Mouse (Mus musculus): ENCODE results near the gene Wnk4. TPM values are rescaled to one million over a fixed set of nuclear protein-coding genes. Genes with fewer than 3 reads are reported as not detected.

Gene Wnk4
- 1 to 10 TPM in 1 of 2 experiments, under 1 TPM in 1; 0.35 to 1.4 TPM for total RNA-seq (2021)
- long read RNA-seq, experiment 1: 0 reads
- long read RNA-seq, experiment 2, partial matches to known transcripts: 1 of 1 reads
- long read RNA-seq, experiment 2, other reads (novel, unspliced or antisense): 0 of 1 reads

GRCm38 (mm10) chr11:101259948-101260825 lies at the start of gene Wnk4:
Gene Wnk4, plus strand, starts transcription at chr11:101260567.
- peak; percentile 53 for DNase-seq

GRCm38 (mm10) chr11:101211970-101212369 lies 48.4 kb upstream of the Wnk4 start:
- no peak for DNase-seq

- no peak for DNase-seq
These were observed 43.4 kb upstream of the Wnk4 start for GRCm38 (mm10) chr11:101216936-101217335.

DNA sequence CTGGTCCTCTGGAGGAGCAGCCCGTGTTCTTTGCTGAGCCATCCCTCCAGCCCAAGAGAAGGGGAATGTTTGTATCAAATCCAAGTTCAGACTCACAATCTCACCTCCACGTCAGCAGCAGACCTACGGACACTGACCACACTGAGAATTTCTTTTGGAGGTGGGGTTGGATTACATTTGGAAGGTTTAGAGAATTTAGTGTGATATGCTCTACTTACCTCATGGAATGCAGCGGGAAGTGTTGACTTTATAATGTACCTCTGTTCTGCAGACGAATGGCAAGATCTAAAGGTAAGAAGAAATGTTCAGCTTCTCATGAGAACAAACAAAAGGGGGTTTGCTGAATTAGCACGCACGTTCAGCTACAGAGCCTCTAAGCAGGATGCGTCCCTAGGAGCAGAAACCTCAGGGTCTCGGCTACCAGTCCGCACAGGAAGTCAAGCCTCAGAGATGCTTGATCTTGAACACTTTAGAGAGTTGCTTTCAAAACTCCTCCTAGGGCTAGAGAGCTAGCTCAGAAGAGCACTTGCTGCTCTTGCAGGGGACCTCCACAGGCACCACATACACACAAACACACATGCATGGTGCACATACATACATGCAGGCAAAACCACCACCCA lies 41.8 kb upstream of the Wnk4 start:
- no peak for DNase-seq

DNA sequence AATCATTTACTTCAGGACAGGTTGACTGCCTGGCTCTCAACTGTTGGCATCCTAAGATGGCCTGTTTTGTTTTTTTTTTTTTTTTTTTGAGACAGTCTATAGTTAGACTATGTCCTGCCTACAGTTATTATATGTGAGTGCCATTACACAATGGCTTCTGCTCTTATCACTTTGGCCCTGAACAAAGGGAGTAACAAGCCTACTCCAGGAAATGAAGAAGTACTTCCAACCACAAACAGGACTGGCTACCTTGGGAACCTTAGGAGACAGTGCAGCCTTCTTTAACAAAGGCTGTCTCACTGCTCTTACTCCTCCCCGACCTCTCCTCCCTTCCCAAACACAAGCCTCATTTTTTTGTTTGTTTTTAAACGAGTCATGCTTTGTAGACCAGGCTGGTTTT lies 39.5 kb upstream of the Wnk4 start:
- DNase-seq: no peak

DNA sequence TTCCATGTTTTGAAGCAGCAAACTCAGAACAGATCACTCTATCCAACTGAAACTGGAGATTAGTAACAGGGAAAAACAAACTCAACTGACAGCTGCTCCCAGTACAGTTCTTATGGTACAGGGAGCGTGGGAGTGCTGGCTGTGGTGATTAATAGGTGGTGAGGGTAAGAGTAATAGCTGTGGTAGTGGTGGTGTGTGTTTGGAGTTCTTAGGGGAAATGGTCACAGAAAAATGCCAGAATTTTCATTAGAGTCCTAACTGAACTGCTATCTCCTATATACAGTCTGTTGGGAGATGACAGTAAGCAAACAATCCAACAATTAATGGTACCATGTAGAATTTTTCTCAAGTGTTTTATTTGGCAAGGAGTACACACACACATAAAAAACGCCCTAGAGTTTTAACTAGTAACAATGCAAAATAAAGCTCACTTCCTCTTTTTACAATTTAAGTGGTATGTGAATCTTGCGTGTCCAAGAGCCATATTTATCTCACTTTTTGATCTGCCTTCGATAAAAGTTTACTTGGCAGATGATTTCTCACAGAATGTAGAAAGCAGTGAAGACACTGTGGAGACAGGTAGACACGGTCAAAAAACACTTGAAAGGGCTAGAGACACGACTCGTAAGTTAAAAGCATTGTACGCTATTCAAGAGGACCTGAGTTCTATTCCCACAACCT lies 38.9 kb upstream of the Wnk4 start:
- no peak for DNase-seq

DNA sequence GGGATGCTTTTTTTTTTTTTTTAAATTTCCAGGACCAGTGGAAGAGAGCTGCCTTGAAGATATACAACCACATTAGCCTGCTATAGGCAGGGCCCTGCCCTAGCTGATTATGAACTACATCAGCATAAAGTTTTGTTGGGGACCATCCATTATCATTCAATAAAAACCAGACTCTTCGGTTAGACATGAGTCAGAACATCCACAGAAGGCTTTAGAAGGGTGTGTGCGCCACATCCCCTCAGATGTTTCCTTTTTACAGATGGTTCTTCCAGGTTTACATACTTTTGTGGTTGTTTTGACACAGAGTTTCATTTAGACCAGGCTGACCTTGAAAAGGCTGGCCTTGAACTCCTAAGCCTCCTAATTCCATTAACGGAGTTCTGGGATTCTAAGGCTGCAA lies 36.0 kb upstream of the Wnk4 start:
- no peak for DNase-seq

DNA sequence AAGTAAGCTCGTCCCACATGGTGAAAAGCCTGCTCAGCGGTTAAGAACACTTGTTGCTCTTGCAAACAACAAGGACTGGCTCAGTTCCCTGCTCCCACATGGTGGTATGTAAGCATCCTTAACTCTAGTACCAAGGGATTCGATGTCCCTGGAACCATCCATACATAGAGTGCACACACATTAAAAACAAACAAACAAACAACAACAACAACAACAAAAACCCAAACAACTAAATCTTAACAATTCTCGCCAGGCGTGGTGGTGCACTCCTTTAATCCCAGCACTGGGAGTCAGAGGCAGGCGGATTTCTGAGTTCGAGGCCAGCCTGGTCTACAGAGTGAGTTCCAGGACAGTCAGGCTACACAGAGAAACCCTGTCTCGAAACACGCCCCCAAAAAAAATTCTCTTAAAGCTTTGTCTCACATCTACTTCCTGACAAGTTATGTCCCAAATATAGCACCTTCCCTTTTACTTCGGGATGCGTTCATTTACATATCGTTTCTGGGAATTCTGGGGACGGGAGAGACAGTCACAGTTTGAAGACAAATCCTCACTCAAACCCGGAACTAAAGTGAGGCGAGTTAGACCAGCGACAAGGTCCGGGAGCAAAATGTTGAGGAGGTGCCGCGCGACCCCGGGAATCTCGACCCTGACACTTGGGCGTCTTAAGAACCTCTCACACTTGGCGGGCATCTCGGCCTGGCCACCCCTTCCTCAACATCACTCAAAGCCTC lies 34.9 kb upstream of the Wnk4 start:
- no peak for DNase-seq

- DNase-seq: peak; percentile 86
These were observed 34.2 kb upstream of the Wnk4 start, which contains the start of gene Ezh1 for GRCm38 (mm10) chr11:101226065-101226701. Gene Ezh1, minus strand, starts transcription at chr11:101226463.

GRCm38 (mm10) chr11:101229361-101229900 lies 30.9 kb upstream of the Wnk4 start:
- DNase-seq: peak; percentile 48

- DNase-seq: peak; percentile 50
These were observed 30.3 kb upstream of the Wnk4 start for GRCm38 (mm10) chr11:101230061-101230511.

DNA sequence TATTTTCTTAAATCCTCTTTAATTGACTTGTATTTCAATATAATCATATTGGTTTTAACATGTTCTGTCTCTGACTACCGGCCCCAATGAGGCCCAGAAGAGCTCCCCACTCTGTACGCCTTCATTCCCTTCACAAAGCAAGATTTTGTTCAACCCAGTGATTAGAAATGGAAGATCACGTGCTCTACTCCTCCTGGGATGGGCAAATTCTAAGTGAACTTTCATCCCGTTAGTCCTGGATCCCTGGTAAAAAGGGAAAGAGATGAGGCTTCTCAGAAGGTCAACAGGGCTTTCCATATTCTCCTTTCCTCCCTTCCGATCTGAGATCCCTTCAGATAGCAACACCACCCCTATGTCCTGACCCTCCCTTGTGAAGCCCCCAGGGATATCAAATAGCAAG lies 29.8 kb upstream of the Wnk4 start:
- DNase-seq: no peak

DNA sequence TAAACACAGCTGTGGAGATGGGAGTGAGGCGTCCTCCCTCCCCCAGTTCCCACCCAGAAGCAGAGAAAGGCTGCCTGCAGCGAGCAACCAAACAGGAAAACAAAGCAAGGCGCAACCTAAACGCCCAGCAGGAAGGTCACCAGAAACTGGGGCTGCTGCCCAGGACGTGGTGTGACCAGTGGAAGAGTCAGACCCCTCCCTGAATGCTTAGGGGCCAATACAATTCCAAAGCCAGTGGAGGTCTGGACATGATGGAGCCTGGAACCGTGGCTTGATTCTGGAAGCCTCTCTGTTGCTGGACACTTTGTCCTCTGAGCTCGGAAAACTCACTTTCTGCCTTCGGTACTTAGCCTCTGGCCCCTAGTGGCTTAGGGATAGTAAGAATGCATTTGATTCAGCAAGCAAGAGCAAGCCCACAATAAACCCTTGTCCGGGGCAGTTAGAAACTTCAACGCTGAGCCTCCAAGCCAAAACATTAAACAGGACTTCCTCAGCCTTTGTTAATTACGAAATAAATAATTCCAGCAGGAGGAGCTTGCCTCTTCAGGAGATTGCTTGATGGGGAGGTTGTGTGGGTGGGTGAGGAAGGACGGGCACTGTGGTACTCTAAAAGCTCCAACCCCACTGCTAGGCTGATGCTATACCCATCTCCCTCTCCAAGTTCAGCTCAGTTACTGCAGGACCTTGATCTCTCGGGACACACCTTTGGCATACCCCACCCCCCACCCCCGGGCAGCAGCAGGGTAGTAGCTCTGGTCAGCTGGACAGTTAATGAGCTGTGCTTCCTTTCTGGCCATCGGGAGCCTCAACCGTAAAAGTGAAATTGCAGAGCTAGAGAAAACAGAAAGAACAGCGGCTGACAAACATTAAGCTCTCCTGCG lies 29.1 kb upstream of the Wnk4 start:
- DNase-seq: peak; percentile 61

DNA sequence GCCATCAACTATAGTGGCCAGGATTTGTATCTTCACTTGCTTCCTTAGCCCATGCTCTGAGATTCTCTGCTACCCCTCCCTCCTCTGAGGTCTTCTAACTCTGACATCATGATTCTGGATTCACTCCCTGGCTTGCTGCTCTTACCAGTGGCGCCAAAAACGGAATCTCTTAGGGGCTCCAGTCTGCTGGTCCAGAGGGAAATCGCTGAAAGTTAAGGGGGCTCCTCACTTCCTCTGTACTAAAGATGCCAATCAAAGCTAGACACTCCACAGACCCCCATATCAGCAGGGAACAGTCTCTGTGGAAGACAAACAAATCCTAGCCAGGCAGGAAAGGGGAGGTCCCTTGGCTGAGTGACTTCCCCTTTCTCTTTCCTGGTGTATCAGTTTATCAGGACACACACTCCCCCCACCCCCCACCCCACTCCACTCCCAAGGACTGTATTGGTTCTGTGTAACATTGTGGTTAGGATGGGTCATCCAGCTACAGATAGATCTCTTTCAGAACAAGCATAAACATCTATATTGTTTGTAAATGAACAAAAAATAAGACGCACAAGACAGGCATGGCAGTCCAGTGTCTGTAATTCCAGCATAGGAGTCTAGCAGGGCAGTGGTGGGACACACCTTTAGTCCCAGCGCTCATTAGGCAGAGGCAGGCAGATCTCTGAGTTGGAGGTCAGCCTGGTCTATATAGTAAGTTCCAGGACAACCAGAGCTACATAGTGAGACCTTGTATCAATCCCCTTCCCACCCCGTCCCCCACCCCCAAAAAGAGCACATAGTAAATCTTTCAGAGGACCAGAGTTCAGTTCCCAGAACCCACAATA lies 28.1 kb upstream of the Wnk4 start:
- no peak for DNase-seq

DNA sequence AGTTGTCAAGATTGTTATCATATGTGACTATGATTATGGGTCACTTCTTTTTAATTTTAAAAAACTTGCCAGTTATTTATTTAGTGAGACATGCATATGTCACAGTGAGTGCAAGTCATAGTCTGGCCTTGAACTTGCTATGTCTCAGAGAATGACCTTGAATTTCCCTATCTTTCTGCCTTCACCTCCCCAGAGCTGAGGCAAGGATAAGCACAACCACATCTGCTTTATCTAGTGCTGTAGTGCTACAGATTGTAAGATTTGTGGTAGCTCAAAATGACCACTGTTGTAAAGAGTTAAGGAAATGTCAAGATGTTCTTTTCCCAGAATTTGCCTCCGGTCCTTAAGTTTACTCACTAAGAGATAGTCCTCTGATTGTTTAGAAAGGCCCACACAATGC lies 27.1 kb upstream of the Wnk4 start:
- DNase-seq: no peak

- no peak for DNase-seq
These were observed 26.2 kb upstream of the Wnk4 start for GRCm38 (mm10) chr11:101234124-101234523.

GRCm38 (mm10) chr11:101235429-101235828 lies 24.9 kb upstream of the Wnk4 start:
- DNase-seq: no peak

DNA sequence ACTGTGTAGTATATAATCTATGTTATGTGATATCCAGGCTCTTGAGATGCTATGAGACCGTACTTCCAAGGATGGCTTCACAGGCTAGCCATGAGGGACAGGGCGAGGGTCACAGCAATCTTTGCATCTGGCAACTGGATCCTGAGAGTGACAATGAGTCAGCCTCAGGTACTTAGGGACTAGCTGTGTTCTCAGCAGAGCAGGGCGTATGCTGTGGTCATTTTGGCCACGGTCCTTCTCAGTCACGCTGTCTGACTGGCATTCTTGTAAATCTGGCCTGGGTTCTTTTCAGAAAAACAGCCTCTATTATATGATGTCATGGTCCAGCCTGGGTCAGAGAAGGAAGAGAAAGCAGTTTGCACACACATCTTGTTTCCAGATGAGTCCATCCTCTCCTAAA lies 23.6 kb upstream of the Wnk4 start:
- DNase-seq: no peak

DNA sequence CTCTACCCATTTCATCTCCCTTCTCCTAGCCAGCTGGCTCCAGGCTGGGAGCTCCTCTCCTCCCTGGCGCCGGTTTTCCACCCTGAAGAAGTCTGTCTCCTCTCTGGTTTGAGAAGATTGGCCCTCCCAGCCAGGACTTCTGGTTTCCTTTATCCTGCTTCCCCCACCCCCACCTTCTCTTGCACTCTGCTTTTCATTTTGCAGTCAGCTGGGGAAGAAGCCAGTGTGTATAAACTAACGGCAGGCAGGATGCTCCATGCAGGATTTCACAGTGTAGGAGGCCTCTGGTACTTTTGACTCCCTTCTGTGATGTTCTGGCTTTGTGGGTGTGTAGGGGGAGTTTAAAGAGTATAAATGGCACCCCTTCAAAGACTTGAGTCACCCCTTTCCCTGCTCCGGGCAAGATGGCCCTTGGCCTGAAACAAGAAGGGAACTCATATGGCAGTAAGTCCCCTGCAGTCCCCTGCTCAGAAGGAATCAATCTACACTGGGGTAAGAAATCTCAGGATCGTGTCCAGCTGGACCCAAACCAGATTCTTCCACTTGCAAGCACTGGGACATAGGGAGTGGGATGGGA lies 22.2 kb upstream of the Wnk4 start:
- no peak for DNase-seq

All from gastrocnemius, postnatal 10 days (tissue).